Mouse (Mus musculus) monocyte, adult 2 months (primary cell): Measurements from ENCODE around the gene Akap13.

Source experiments
- DNase-seq, 2 experiments: peaks; one replicate each; pipeline ENCODE4 v3.0.0; 2022; ENCODE audit warnings: low spot score in 2 of 2, low read depth in 1 of 2

Gene Akap13

GRCm38 (mm10) chr7:75656896-75657295, 201.6 kb downstream of the Akap13 start:
- DNase-seq: no peak

GRCm38 (mm10) chr7:75664455-75664854, 209.1 kb downstream of the Akap13 start:
- DNase-seq: no peak

- DNase-seq: no peak
Measured at GRCm38 (mm10) chr7:75666982-75667381, 211.6 kb downstream of the Akap13 start.

- DNase-seq: no peak
Measured at GRCm38 (mm10) chr7:75667531-75667930, 212.2 kb downstream of the Akap13 start.

- no peak for DNase-seq
Measured at GRCm38 (mm10) chr7:75668396-75668795, 213.1 kb downstream of the Akap13 start.

GRCm38 (mm10) chr7:75669416-75669815, 214.1 kb downstream of the Akap13 start:
- DNase-seq: no peak

GRCm38 (mm10) chr7:75679631-75680030, 224.3 kb downstream of the Akap13 start:
- no peak for DNase-seq

- no peak for DNase-seq
Measured at GRCm38 (mm10) chr7:75682901-75683300, 227.6 kb downstream of the Akap13 start.

- DNase-seq: no peak
Measured at GRCm38 (mm10) chr7:75683410-75683809, 228.1 kb downstream of the Akap13 start.

- DNase-seq: no peak
Measured at GRCm38 (mm10) chr7:75684976-75685375, 229.6 kb downstream of the Akap13 start.

GRCm38 (mm10) chr7:75686046-75686826, 230.9 kb downstream of the Akap13 start:
- DNase-seq: no peak

GRCm38 (mm10) chr7:75686827-75687164, 231.5 kb downstream of the Akap13 start:
- DNase-seq: no peak

GRCm38 (mm10) chr7:75688144-75688543, 232.8 kb downstream of the Akap13 start:
- no peak for DNase-seq

- DNase-seq: no peak
Measured at GRCm38 (mm10) chr7:75694777-75695176, 239.4 kb downstream of the Akap13 start.

- peak; percentile 24 to 32 for DNase-seq
Measured at GRCm38 (mm10) chr7:75699836-75700235, 244.5 kb downstream of the Akap13 start.

GRCm38 (mm10) chr7:75700771-75701345, 245.5 kb downstream of the Akap13 start:
- DNase-seq: no peak

GRCm38 (mm10) chr7:75701761-75702160, 246.4 kb downstream of the Akap13 start:
- peak; percentile 35 to 53 for DNase-seq

- DNase-seq: no peak
Measured at GRCm38 (mm10) chr7:75702368-75702767, 247.0 kb downstream of the Akap13 start.

GRCm38 (mm10) chr7:75702966-75703645, 247.8 kb downstream of the Akap13 start:
- no peak for DNase-seq

GRCm38 (mm10) chr7:75704862-75705261, 249.5 kb downstream of the Akap13 start:
- no peak for DNase-seq

GRCm38 (mm10) chr7:75709936-75710335, 254.6 kb downstream of the Akap13 start:
- DNase-seq: no peak

- no peak for DNase-seq
Measured at GRCm38 (mm10) chr7:75710920-75711319, 255.6 kb downstream of the Akap13 start.
